Mouse (Mus musculus) hindbrain, embryonic 14.5 days (tissue): ENCODE measurements at regions not wholly inside any gene's neighbourhood (a gene's known extent, or its start where the extent isn't known, plus 50 kb on each side); places are given as distances from the start of the nearest gene placed in this dataset.
A peak's percentile ranks its signal among the peaks of the same experiment; 100 is the strongest.

Experiments used
- ATAC-seq: fragments of 200-750 bp; cut with Nextera tagmentation; 2 replicates; pipeline ENCODE4 v1.8.0; 2017; ENCODE audit warnings: moderate number of reproducible peaks, mild to moderate bottlenecking, moderate TSS enrichment, moderate library complexity; ENCODE audit not compliant: low FRiP score
- DNase-seq: peaks from one replicate; pipeline ENCODE4 v3.0.0-alpha.2; 2015; ENCODE audit warnings: low spot score
- H3K27ac ChIP-seq: fragments of 300-500 bp; sonication (generic); 2 replicates; pipeline ENCODE4 v1.5.1; 2014; ENCODE audit warnings: mild to moderate bottlenecking, moderate library complexity
- H3K27me3 ChIP-seq: fragments of 300-500 bp; sonication (generic); 2 replicates; pipeline ENCODE4 v1.6.1; 2014; ENCODE audit warnings: mild to moderate bottlenecking, low read length, mixed read lengths; ENCODE audit not compliant: control insufficient read depth, insufficient read depth
- H3K36me3 ChIP-seq: fragments of 300-500 bp; sonication (generic); replicated peaks from 2 replicates; pipeline ENCODE4 v1.6.1; 2014; ENCODE audit not compliant: control insufficient read depth, insufficient read depth
- H3K4me1 ChIP-seq: fragments of 300-500 bp; sonication (generic); replicated peaks from 2 replicates; pipeline ENCODE4 v1.6.1; 2014; ENCODE audit warnings: antibody characterized with exemption, low read length, mixed read lengths; ENCODE audit not compliant: control insufficient read depth, insufficient read depth
- H3K4me2 ChIP-seq: fragments of 300-500 bp; sonication (generic); replicated peaks from 2 replicates; pipeline ENCODE4 v1.6.1; 2014; ENCODE audit warnings: mild to moderate bottlenecking, moderate library complexity
- H3K4me3 ChIP-seq: fragments of 300-500 bp; sonication (generic); replicated peaks from 2 replicates; pipeline ENCODE4 v1.5.1; 2014; ENCODE audit warnings: mild to moderate bottlenecking, low read length
- H3K9ac ChIP-seq: fragments of 300-500 bp; sonication (generic); 2 replicates; pipeline ENCODE4 v1.6.1; 2014
- H3K9me3 ChIP-seq: fragments of 300-500 bp; sonication (generic); 2 replicates; pipeline ENCODE4 v1.6.1; 2016; ENCODE audit warnings: low read length; ENCODE audit not compliant: control insufficient read depth
- WGBS: fragments of 180-500 bp; shearing (Covaris S2); extraction: QIAGEN DNeasy Blood & Tissue Kit; methylation state at CpG from one replicate; pipeline ENCODE4 v1.1.7; 2014; 5-methylcytosine and 5-hydroxymethylcytosine counted together

DNA sequence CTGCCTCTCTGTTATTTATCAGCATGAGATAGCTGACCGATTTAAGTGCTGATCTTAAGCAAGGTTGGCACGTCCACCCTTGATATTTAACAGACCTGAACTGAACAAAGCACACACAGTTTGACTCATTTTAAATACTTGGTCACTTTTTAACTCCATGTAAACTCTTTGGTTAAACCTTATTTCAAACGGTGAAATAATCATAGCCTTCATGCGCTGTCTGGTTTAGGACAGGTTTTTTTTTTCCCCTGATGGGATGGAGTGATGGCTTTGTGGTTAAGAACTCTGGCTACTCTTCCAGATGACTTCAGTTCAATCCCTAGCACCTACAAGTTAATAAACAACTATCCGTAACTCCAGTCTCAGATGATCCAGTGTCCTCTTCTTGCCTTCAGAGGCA is 706.7 kb upstream of the N6amt1 start:
- Histone ChIP-seq H3K9ac (no peak overlapping the region), H3K4me1 (no peaks in the 10 kb centered on the region), H3K4me3 (no peak overlapping the region), H3K27ac (no peak overlapping the region), H3K9me3 (no peaks in the 10 kb centered on the region), H3K4me2 (no peak overlapping the region), H3K36me3 (no peaks in the 10 kb centered on the region), H3K27me3 (no peaks in the 10 kb centered on the region)
- WGBS, result 88% methylated on average over 5 of the region's 5 CpGs
- DNase-seq, result no peak
- ATAC-seq, result no peak

DNA sequence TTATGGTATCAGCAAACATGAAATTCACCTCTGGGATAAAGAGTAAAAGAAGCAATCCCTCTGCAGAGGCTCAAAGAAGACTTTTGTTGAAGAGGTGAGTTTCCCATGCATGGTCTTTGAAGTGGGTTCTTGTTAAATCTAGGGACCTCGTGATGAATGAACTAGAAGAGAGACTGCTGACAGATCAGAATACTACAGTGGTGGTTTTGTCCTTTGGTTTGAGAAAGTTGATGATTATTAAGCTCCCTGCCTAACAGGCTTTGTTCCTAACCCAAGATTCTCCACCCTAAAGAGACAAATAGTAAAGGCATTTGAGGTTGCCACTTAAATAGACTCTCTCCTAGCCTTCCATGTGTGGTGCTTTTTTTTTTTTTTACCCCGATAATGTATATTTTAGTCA is 707.2 kb upstream of the N6amt1 start:
- Histone ChIP-seq H3K4me1 (no peaks in the 10 kb centered on the region), H3K4me2 (no peak overlapping the region), H3K27me3 (no peaks in the 10 kb centered on the region), H3K27ac (no peak overlapping the region), H3K4me3 (no peak overlapping the region), H3K9ac (no peak overlapping the region), H3K9me3 (no peaks in the 10 kb centered on the region), H3K36me3 (no peaks in the 10 kb centered on the region)
- DNase-seq (no peak), ATAC-seq (no peak)
- WGBS, result 89% methylated on average over 2 of the region's 2 CpGs

DNA sequence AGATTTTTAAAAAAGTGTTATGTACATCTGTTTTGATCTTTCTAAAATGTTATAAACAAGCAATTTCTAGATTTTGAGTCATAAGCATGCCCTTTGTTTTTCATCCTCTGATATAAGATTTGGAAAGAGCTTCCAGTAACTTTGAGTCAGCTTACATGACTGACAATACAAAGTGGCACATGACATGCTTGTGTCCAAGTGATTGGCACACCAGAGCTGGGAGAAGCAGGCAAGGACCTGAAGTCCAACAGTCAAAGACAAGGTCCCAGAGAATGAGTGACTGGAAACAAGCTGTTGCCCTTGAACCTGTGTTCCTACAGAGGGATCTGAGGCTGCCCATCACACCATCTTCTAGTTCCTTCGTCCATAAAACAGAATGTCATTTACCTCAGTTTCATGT is 708.5 kb upstream of the N6amt1 start:
- Histone ChIP-seq H3K9me3 (no peaks in the 10 kb centered on the region), H3K4me1 (no peaks in the 10 kb centered on the region), H3K36me3 (no peaks in the 10 kb centered on the region), H3K27ac (no peak overlapping the region), H3K27me3 (no peaks in the 10 kb centered on the region), H3K4me3 (no peak overlapping the region), H3K4me2 (no peak overlapping the region), H3K9ac (no peak overlapping the region)
- DNase-seq (no peak), ATAC-seq (no peak)
- WGBS, result 92% methylated on average over 1 of the region's 1 CpGs

GRCm38 (mm10) chr16:86644912-86645312 is 709.1 kb upstream of the N6amt1 start:
- peak; percentile 65; the same call in 1 of the 2 replicates for ATAC-seq
- Histone ChIP-seq H3K27me3 (no peaks in the 10 kb centered on the region), H3K4me1 (no peaks in the 10 kb centered on the region), H3K9me3 (no peaks in the 10 kb centered on the region), H3K9ac (no peak overlapping the region), H3K27ac (no peak overlapping the region), H3K4me2 (no peak overlapping the region), H3K36me3 (no peaks in the 10 kb centered on the region), H3K4me3 (no peak overlapping the region)
- DNase-seq, result peak; percentile 89
- 56% methylated on average over 2 of the region's 2 CpGs for WGBS

DNA sequence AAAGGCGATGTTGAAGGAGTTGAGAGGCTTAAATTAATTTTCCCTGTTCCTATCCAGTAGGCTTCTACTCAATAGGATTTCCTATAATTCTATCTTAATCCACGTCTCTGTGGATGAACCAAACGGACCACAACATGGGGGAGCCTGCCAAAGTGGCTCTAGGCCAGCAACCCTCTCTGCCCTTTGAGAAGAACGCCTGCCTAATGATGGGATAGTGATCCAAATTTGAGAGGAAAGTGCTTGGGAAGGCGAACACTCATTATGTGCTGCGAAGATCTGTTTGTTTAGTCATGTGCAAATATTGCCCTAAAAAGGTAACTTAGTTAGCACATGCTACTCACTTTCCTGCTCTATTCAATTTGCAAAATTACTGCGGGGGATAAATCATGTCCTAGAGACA is 702.5 kb upstream of the Adamts5 start:
- Histone ChIP-seq H3K27ac (no peak overlapping the region), H3K9ac (no peak overlapping the region), H3K36me3 (no peaks in the 10 kb centered on the region), H3K9me3 (no peaks in the 10 kb centered on the region), H3K4me1 (no peaks in the 10 kb centered on the region), H3K27me3 (no peaks in the 10 kb centered on the region), H3K4me3 (no peak overlapping the region), H3K4me2 (no peak overlapping the region)
- DNase-seq (no peak), ATAC-seq (no peak)
- 84% methylated on average over 7 of the region's 7 CpGs for WGBS

- Histone ChIP-seq H3K9ac (no peak overlapping the region), H3K4me3 (no peak overlapping the region), H3K27ac (no peak overlapping the region), H3K4me2 (no peak overlapping the region), H3K36me3 (no peaks in the 10 kb centered on the region), H3K27me3 (no peaks in the 10 kb centered on the region), H3K9me3 (no peaks in the 10 kb centered on the region), H3K4me1 (no peaks in the 10 kb centered on the region)
- 84% methylated on average over 3 of the region's 3 CpGs for WGBS
- ATAC-seq (no peak), DNase-seq (no peak)
Observed at GRCm38 (mm10) chr16:86594992-86595391, 693.4 kb upstream of the Adamts5 start.

DNA sequence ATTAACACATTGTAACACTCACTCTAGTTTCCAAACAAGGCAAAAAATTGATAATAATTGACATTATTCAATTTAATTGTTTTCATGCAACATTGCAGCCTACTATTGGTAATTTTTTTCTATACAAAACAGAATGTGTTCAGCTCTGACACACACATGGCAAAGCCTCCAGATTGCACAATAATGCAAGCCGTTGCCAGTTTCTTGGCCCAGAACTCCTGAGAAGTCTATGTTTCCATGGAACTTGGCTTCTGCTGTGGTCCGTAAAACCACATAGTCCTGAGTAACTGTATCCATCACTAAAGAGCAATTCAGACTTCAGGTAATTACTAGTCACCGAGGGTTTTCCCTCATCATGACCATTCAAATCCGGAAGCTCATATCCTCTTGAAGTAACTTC is 684.4 kb upstream of the Adamts5 start:
- DNase-seq (no peak), ATAC-seq (no peak)
- WGBS, result 92% methylated on average over 4 of the region's 4 CpGs
- H3K4me2 ChIP-seq, result no peak overlapping the region
- no peak overlapping the region for H3K9ac ChIP-seq
- H3K27me3 ChIP-seq, result no peaks in the 10 kb centered on the region
- no peaks in the 10 kb centered on the region for H3K9me3 ChIP-seq
- H3K4me1 ChIP-seq, result no peaks in the 10 kb centered on the region
- H3K27ac ChIP-seq, result no peak overlapping the region
- no peak overlapping the region for H3K4me3 ChIP-seq
- H3K36me3 ChIP-seq, result no peaks in the 10 kb centered on the region

DNA sequence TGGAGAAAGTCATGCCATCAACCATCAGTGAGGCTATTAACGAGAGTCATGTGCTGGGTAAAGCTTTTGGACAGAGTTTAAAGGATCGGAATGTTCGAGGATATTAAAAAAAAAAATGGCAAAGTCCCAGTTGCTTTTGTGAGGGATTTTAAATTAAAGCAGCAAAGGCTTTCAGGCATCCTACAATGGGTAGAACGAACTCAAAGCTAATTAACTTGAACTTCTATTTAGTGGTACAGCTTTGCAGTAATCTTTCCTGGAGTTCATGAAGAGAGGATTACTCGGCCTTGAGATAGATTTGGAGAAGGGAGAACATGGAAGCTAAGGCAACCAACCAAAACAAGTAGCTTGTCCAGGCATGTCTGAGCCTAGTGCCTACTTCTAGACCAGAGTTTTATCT is 676.7 kb upstream of the Adamts5 start:
- no peak overlapping the region for H3K9ac ChIP-seq
- WGBS, result 77% methylated on average over 5 of the region's 5 CpGs
- no peaks in the 10 kb centered on the region for H3K9me3 ChIP-seq
- H3K27me3 ChIP-seq, result no peaks in the 10 kb centered on the region
- H3K4me1 ChIP-seq, result no peaks in the 10 kb centered on the region
- no peak overlapping the region for H3K4me2 ChIP-seq
- H3K4me3 ChIP-seq, result no peak overlapping the region
- no peak overlapping the region for H3K27ac ChIP-seq
- DNase-seq (no peak), ATAC-seq (no peak)
- H3K36me3 ChIP-seq, result no peaks in the 10 kb centered on the region

GRCm38 (mm10) chr16:86547465-86548043 is 645.9 kb upstream of the Adamts5 start:
- no peak for ATAC-seq

DNA sequence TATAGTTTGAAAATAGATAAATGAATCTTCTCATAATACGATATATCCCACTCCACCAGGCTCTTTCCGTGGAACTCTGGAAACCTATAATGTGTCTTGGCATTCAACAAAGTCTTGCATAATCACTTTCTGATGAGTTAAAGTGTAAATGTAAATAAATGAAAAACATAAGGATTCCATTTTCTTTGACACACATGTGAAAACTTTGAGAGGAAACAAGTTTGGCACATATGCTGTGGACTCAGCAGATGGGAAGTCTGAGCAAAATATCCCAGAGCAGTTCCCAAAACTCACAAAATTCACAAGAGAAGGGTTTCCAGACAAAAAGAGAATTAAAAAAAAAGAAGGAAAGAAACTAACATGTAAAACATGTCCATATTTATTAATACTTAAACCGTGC is 645.3 kb upstream of the Adamts5 start:
- 92% methylated on average over 3 of the region's 3 CpGs for WGBS
- no peaks in the 10 kb centered on the region for H3K4me1 ChIP-seq
- H3K4me2 ChIP-seq, result no peak overlapping the region
- H3K36me3 ChIP-seq, result no peaks in the 10 kb centered on the region
- no peak overlapping the region for H3K9ac ChIP-seq
- DNase-seq, result no peak
- H3K4me3 ChIP-seq, result no peak overlapping the region
- H3K27me3 ChIP-seq, result no peaks in the 10 kb centered on the region
- no peak overlapping the region for H3K27ac ChIP-seq
- H3K9me3 ChIP-seq, result no peaks in the 10 kb centered on the region
- ATAC-seq, result no peak

More at GRCm38 (mm10) chr16:86547465-86548043, 645.9 kb upstream of the Adamts5 start:
- Histone ChIP-seq H3K4me2 (no peak overlapping the region), H3K9me3 (no peaks in the 10 kb centered on the region), H3K27ac (no peak overlapping the region), H3K36me3 (no peaks in the 10 kb centered on the region), H3K9ac (no peak overlapping the region), H3K27me3 (no peaks in the 10 kb centered on the region), H3K4me3 (no peak overlapping the region), H3K4me1 (no peaks in the 10 kb centered on the region)
- WGBS, result 85% methylated on average over 4 of the region's 4 CpGs
- DNase-seq, result no peak
